Mouse (Mus musculus) thymus, postnatal 0 days (tissue): ENCODE measurements around the gene Prr7. TPM values are rescaled to one million over a fixed set of nuclear protein-coding genes. Genes with fewer than 3 reads are reported as not detected.

Source experiments
- DNase-seq: peaks from one replicate; pipeline ENCODE4 v3.0.0-alpha.2; 2015; ENCODE audit warnings: low spot score
- polyA plus RNA-seq: library from polyadenylated mRNA; unstranded; fragments of >200 nt; fragmentation: Nextera tagmentation; extraction: Ambion mirVana; gene quantifications from 2 replicates; pipeline ENCODE4 v1.2.1, GENCODE M21; 2015

Gene Prr7
- polyA plus RNA-seq, 1 experiment from 2014 or later, result 0.46 TPM

DNA sequence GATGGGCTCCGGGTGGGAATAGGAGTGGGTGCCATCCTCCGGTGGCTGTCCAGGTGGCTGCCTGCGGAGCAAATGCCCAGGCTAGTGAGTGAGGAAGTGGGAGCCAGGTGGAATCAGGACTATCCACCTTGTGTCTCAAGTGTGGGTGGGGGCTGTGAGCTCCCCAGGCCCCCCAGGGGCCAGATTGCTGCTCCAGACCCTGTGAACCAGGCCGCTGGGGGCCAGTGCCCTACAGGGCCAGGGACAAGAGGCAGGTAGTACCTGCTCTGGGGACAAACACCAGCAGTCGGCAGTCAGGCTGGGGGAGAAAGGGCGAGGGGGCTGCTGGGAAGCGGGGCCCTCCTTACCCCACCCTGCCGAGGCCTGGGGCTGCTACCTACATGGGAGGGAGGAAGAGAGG lies 12.2 kb downstream of the Prr7 start:
- DNase-seq, result no peak

GRCm38 (mm10) chr13:55477492-55477891 lies 13.4 kb downstream of the Prr7 start:
- DNase-seq, result no peak

GRCm38 (mm10) chr13:55478036-55478435 lies 14.0 kb downstream of the Prr7 start:
- peak; percentile 26 for DNase-seq

- DNase-seq, result peak; percentile 46
Measured at GRCm38 (mm10) chr13:55479008-55479407, 14.9 kb downstream of the Prr7 start.

- DNase-seq, result no peak
Measured at GRCm38 (mm10) chr13:55479929-55480328, 15.9 kb downstream of the Prr7 start.

GRCm38 (mm10) chr13:55482542-55482941 lies 18.5 kb downstream of the Prr7 start:
- no peak for DNase-seq

GRCm38 (mm10) chr13:55483071-55483470 lies 19.0 kb downstream of the Prr7 start:
- DNase-seq, result no peak

GRCm38 (mm10) chr13:55483593-55483992 lies 19.5 kb downstream of the Prr7 start:
- DNase-seq, result no peak

GRCm38 (mm10) chr13:55484520-55485088 lies 20.5 kb downstream of the Prr7 start:
- peak; percentile 61 for DNase-seq

DNA sequence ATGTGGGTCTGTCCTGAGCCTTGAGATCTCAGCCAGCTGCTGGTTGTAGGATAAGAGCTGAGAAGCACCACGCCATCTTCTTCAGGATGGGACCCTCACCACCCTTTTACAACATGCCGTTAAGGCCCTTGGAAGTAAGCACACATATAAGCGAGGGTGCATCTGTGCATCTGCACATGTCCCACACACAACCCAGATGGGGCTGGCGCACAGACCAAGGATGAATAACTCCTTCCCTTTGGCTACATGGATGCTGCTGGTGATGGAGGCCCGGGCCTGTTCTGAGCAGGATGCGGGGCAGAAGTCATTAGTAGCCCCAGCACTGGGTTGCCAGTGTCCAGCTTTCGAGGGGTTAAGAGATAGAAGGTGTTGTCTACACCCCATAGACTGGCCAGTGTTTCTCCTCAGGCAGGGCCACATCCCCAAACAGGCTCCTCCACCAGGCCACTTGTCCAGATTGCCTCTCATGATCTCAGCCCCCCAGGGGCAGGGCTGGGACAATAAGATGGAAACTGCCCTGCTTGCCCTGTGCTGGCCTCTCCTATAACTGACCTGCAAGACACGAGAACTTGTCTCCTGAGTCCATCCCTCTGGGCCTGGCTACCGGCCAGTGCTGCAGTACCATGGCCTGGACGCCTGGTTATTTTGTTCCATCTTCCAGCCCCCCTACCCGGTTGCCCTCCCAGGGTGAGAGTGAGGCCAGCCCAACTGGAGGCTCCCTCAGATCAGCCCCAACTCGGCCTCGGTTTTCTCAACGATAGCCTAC lies 22.1 kb downstream of the Prr7 start:
- DNase-seq, result no peak

DNA sequence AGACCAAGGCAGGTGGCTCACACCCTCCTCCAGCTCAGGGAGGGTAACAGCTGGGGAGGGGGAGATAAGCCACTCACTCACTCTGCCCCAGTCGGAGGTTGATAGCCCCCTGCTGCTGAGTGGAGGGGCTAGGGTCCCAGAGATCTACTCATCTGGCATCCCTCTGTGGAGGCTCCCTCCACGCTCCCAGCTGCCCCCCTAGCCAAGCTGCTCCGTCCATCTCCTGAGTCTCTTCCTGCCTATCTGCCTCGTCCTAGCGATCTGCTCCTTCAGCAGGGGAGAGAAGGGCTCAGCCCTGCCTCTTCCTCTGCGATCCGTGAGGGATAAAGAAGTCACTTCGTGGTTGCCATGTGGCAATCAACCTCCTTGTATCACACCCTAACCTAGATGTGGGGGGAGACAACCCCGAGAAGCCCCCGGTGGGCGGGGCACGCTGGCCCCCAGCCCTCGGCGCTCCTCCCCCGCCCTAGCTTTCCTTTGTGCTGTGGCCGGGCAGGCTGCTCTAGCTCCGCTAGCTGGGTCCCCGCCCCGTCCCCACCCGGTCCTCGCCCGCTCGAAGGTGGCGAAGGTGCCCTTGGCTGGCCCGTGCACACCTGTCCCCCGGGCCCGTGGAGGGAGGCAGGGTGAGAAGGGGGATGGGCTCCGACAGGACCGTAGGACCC lies 23.0 kb downstream of the Prr7 start:
- DNase-seq, result no peak

DNA sequence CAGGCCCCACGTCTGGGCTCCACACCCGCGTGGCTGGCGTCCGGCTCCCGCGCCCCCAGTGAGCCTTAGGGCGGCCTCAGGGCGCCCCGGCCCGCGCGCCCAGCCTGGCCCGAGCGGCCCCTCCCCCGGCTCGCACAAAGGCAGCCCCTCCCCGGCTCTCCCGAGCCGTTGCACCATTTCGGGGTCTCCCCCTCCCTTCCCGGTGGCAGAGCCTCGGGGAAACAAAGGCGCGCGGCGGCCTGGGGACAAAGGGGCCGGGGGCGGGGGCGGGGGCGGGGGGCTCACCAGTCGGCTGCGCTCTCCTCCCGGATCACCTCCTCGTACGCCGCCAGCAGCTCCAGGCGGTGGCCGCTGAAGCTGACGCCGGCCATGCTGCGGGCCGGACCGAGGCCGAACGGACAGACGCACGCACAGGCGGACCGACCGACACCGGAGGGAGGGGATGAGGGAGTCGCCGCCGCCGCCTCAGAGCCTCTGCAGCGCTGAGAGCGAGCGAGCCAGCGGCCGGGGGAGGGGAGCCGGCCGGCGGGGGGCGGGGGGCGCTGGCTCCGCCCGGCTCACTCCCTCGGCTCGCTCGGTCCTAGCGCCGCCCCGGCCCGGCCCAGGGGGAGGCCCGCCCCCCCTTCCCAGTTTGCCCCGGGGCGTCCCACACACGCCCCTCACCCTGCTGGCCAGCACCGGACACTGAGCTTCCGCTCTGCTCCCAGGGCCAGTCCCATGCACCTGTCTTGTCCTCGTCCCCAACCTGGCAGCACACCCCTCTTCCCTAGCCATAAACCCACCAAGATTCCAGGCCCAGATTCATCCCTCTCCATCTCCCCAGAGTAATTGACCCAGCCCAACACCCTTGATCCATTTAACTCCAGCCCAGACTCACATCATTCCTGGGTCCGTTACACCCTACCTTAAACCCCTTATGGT lies 23.8 kb downstream of the Prr7 start, which contains the start of gene Dbn1:
Gene Dbn1 (minus strand): TSS at position 534 of the 921 bp plus-strand sequence.
- no peak for DNase-seq

DNA sequence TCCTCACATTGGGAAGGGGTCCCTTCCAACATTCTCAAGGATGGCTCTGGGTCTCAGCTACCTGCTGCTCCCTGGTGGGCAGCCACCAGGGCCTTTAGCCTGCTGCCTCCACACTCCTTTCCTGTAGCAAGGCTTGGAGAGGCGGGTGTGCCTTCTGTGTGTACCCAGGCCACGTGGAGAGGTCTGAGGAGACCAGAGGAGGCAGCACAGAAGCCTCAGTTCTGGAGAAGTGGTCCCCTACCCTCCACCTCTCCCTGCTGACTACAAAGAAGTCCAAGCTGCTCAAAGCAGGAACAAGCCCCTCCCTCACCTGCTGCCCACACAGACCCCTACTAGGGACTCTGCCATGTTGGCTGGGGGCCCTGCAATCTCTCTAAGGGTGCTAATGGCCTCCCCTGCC lies 30.2 kb downstream of the Prr7 start:
- no peak for DNase-seq

- DNase-seq, result no peak
Measured at GRCm38 (mm10) chr13:55494883-55495621, 31.0 kb downstream of the Prr7 start.

DNA sequence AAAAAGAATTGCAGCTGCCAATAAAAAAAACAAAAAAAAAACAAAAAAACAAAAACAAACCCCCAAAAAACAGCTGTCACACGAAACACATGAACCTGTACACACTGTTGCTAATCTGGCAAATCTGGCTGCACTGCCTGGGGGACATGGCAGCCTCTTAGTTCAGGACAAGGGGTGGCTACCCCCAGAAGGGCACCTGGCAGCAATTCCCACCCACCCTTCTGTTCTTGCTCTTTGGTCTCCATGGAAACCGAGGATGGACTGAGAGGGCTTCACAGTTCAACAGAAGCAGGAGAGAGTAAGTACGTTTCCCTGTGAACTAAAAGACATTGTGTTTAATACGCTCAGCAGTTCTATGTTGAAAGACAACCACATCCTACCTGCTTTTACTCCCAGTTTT lies 31.6 kb downstream of the Prr7 start:
- no peak for DNase-seq

GRCm38 (mm10) chr13:55496661-55497060 lies 32.6 kb downstream of the Prr7 start:
- no peak for DNase-seq

DNA sequence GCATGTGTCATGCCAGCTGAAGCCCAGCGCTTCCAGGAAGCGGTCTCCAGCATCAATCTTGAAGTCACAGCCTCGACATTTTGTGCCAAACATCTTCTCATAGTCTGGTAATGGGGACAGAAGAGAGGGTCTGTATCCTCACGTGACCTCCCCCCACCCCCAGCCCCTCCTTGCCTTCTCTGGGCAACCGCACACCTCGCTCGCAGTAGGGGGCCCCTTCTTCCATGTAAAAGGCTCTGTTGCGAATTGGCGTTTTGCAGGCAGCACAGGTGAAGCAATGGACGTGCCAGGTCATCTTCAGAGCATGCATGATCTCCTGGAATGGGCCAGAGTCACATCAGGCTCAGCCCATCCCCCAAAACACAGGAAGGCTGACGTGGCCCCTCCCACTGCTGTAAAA lies 34.8 kb downstream of the Prr7 start:
- no peak for DNase-seq

DNA sequence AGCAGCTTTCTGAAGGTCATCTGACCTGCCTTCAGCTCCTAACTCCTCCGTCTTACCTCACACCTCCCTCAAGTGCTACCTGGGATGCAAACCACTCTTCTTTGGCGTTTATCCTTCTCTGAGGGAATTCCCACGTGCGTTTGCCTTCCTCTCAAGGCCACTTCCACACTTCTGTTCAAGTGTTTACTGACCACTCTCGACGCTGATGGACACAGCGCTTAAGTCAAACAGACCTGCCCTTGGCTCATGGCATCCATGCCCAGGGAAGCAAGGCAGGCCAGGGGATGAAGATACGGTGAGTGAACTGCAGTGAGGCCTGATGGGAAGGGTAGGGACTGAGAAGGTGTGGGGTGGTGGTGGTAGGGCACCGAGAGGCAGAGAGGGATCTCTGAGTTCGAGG lies 36.5 kb downstream of the Prr7 start:
- no peak for DNase-seq

GRCm38 (mm10) chr13:55502405-55502804 lies 38.3 kb downstream of the Prr7 start:
- no peak for DNase-seq

DNA sequence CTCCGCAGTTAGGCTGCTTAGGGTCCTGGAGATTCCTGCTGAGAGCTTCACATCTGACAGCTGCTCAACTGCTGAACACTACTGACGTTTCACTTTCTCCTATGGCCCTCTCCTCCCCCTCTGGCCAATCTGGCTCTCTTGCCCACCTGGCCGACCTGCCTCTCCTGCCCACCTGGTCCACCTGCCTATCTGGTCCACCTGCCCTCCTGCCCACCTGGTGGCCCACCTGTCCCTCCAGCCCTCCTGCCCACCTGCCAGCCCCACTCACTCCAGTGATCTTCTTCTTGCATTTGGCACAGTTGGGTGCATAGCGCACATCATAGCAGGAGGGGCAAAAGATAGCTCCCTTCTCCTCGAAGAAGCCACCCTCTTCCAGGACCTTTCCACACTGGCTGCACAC lies 40.3 kb downstream of the Prr7 start:
- no peak for DNase-seq

GRCm38 (mm10) chr13:55505810-55506209 lies 41.7 kb downstream of the Prr7 start:
- DNase-seq, result no peak
